Mouse (Mus musculus): ENCODE measurements at regions not wholly inside any gene's neighbourhood (a gene's known extent, or its start where the extent isn't known, plus 50 kb on each side); places are given as distances from the start of the nearest gene placed in this dataset.

DNA sequence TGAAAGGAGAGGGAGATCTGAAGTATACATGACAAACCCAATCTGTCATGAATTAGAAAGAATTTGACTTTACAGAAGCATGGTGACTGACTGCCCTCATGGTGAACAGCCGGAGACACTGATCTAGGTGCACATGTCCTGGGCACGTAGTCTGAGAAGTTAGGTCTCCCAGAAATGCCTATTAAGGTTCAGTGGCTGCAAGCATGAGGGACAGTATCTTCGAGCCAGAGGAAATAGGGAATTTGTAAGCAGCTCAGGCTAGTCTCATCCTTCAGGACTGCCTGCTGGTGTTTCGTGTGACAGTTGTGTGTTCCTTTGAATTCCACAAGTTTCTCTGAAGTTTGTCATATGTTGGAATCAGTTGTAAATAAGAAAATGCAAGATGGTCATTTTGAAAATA is 189.2 kb upstream of the Ttc29 start:
- H3K9ac ChIP-seq (replicated peaks), result no peak overlapping the region
- H3K27ac ChIP-seq (replicated peaks), result no peak overlapping the region
- no peak overlapping the region for H3K4me3 ChIP-seq
- no peak overlapping the region for H3K4me2 ChIP-seq (replicated peaks)
- ATAC-seq (replicated peaks), result no peak
- H3K36me3 ChIP-seq, result no peaks in the 10 kb centered on the region
- H3K27me3 ChIP-seq, result no peaks in the 10 kb centered on the region
- WGBS, result 85% methylated on average over 4 of the region's 4 CpGs
- H3K9me3 ChIP-seq, result no peaks in the 10 kb centered on the region
- H3K4me1 ChIP-seq, result 0 out of 2 replicates have a peak, but pooled peaks cover 7% of the 10 kb centered on the region

DNA sequence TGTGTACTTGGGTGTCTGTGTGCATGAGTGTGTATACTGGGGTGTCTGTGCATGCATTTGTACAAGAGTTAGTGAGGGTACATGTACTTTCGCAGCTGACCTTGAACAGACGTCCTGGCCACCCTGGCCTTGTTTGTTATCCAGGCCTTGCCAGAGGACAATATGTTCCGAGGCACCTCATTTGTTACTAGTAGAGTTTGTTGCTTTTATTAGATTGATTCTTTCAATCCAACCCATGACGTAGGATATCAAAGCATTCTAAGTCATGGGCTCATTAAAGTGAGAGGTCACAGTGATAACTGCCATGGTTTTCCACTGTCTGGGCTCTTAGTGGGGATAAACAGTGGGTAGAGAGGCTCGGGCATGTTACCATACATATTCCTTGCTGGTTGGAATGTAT is 188.1 kb upstream of the Ttc29 start:
- Histone ChIP-seq H3K4me3 (no peak overlapping the region), H3K27me3 (no peaks in the 10 kb centered on the region), H3K9me3 (no peaks in the 10 kb centered on the region), H3K9ac (replicated peaks) (no peak overlapping the region), H3K27ac (replicated peaks) (no peak overlapping the region), H3K4me1 (0 out of 2 replicates have a peak, but pooled peaks cover 7% of the 10 kb centered on the region), H3K4me2 (replicated peaks) (no peak overlapping the region), H3K36me3 (no peaks in the 10 kb centered on the region)
- ATAC-seq (replicated peaks), result no peak
- WGBS, result 86% methylated on average over 5 of the region's 5 CpGs

DNA sequence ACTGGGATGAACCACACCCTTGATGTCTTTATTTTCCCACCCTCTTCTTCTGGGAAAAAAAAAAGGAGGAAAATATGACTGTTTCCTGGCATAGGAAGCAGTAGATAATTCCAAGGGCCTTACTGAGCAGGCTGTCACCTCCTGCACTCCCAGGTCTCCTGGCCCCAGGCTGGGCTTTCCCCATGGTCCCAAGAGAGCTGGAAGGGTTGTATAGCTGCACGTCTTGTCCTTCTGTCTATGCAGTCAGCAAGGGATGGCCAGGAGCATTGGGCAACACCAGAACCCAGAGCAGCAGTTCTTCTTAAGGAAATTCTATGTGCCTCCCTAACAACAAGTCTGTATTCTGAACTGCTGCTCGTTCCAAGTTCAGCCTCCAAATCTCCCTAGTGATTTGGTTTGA is 185.7 kb upstream of the Ttc29 start:
- Histone ChIP-seq H3K4me3 (no peak overlapping the region), H3K27ac (replicated peaks) (no peak overlapping the region), H3K27me3 (no peaks in the 10 kb centered on the region), H3K9ac (replicated peaks) (no peak overlapping the region), H3K9me3 (no peaks in the 10 kb centered on the region), H3K36me3 (no peaks in the 10 kb centered on the region), H3K4me2 (replicated peaks) (no peak overlapping the region), H3K4me1 (peaks cover 14% of the 10 kb centered on the region)
- no peak for ATAC-seq (replicated peaks)
- WGBS, result 87% methylated on average over 2 of the region's 2 CpGs

DNA sequence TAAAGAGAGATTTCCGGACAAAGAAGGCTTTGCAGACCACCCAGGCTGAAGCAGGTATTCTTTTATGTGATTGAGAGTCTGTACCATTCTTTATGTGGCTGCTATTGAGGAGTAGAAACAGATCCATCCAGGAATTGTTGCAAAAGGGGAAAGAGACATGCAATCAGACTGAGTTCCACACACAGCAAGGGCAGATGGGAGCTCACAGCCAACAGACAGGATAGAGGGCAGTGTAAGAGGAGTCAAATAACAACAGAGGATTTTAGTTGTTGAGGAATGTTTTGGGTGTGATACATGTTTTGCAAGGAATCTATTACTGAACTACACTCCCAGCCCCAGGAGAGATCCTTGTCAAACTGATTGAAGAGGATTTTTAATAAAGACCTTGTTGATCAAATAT is 184.2 kb upstream of the Ttc29 start:
- Histone ChIP-seq H3K9me3 (no peaks in the 10 kb centered on the region), H3K4me2 (replicated peaks) (no peak overlapping the region), H3K27ac (replicated peaks) (no peak overlapping the region), H3K9ac (replicated peaks) (no peak overlapping the region), H3K4me3 (no peak overlapping the region), H3K36me3 (no peaks in the 10 kb centered on the region), H3K27me3 (no peaks in the 10 kb centered on the region), H3K4me1 (peaks cover 7% of the 10 kb centered on the region)
- 58% methylated on average over 1 of the region's 1 CpGs for WGBS
- ATAC-seq (replicated peaks), result no peak

DNA sequence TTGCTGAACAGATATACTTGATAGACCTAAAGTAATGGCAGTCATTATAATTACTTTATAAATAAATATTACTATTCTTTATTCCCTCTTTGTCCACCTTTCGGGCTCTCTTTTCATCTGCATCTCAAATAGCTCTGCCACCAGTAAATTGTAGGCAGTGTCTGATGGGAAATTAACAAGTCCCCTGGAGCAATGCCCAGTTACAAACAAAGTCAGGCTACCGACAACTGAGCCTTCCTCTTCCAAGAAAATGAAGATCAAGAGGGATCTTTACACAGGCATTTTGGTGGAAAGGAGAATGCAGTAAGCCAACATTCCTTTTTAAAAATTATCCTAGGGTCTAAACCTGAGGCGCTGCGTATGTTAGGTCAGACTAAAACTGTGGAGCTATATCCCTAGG is 181.3 kb upstream of the Ttc29 start:
- H3K4me3 ChIP-seq, result no peak overlapping the region
- H3K27me3 ChIP-seq, result no peaks in the 10 kb centered on the region
- no peak overlapping the region for H3K4me2 ChIP-seq (replicated peaks)
- WGBS, result 49% methylated on average over 4 of the region's 4 CpGs
- H3K27ac ChIP-seq (replicated peaks), result no peak overlapping the region
- H3K36me3 ChIP-seq, result no peaks in the 10 kb centered on the region
- no peak for ATAC-seq (replicated peaks)
- H3K4me1 ChIP-seq, result peaks cover 7% of the 10 kb centered on the region
- no peaks in the 10 kb centered on the region for H3K9me3 ChIP-seq
- no peak overlapping the region for H3K9ac ChIP-seq (replicated peaks)

DNA sequence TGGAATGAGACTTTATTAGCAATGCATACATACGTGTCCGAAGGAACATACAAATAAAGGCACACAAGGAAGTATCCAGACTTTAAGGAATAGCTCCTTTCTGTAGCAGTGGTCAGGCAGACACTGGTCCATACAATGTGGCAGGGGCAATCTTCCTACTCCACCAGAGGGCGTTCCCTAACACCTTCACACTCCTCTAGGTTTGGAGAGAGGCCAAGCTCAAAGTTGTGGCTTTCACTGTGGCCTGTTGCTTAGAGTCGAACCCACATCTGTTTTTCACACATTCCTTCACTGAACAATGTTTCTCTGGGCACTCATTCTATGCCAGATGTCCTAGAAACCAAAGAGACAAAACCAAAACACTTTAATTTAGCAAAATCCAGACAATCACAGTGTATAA is 178.4 kb upstream of the Ttc29 start:
- Histone ChIP-seq H3K27ac (replicated peaks) (no peak overlapping the region), H3K4me1 (peaks cover 7% of the 10 kb centered on the region), H3K36me3 (no peaks in the 10 kb centered on the region), H3K4me2 (replicated peaks) (no peak overlapping the region), H3K27me3 (no peaks in the 10 kb centered on the region), H3K9ac (replicated peaks) (no peak overlapping the region), H3K4me3 (no peak overlapping the region), H3K9me3 (no peaks in the 10 kb centered on the region)
- no peak for ATAC-seq (replicated peaks)
- WGBS, result 80% methylated on average over 4 of the region's 4 CpGs

DNA sequence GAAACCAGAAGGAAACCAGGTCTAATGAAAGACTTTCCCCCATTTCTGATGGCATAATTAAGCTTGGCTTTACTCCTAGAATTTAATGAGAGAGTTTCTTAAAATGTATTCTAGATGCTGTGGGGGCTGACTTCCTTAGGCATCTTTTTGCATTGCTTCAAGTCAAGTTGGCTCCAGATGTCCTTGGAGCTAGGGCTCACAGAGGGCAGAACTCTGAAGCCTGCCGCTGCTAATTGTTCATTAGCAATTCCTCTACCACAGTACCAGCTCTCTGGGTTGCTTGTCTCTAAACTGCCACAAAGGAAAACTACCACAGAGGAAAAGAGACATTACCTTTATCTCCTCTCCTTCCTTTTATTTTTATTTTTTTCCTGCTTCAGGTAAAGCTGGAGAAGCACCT is 175.9 kb upstream of the Ttc29 start:
- Histone ChIP-seq H3K27me3 (no peaks in the 10 kb centered on the region), H3K4me3 (no peak overlapping the region), H3K4me2 (replicated peaks) (no peak overlapping the region), H3K4me1 (no peaks in the 10 kb centered on the region), H3K36me3 (no peaks in the 10 kb centered on the region), H3K9me3 (no peaks in the 10 kb centered on the region), H3K9ac (replicated peaks) (no peak overlapping the region), H3K27ac (replicated peaks) (no peak overlapping the region)
- whole genome bisulfite sequencing, result 31% methylated on average over 1 of the region's 1 CpGs
- ATAC-seq (replicated peaks), result no peak

DNA sequence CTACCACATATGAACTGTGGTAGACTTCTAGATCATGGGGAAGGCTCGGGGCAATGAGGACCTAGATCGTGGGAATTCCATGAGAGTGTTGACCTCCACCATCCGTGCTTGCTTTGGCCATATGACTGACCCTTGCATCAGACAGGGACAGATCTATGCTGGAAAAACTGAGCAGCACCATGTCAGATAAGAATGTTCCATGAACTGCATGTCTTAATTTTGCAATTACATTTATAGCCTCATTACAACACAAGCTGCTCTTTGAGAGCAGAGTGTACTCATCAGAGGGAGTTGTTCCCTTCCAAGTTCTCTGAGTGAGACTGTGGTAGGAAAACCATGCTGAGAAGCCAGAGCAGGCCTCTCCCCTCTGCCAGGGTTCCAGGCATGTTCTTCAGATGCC is 166.4 kb upstream of the Ttc29 start:
- WGBS, result 93% methylated on average over 3 of the region's 3 CpGs
- H3K9me3 ChIP-seq, result no peaks in the 10 kb centered on the region

DNA sequence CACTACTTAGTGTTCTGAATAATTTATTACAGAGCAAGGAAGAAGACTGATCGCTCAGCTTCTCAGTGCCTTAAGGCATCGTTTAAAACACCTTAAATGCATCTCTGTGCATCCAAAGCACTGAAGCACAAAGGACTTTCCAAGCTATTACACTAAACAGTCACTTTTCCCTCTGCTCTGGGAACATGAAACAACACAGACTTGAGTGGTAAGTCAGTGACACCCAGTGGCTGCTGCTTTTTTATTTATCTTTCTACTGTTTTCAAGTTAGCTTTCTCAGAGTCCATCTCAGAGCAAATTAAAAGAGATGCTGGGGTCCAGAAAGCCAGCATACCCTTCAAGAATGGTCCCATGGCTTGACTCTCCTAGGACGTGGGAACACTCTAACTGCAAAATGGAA is 162.3 kb upstream of the Ttc29 start:
- H3K9ac ChIP-seq (replicated peaks), result no peak overlapping the region
- H3K36me3 ChIP-seq, result no peaks in the 10 kb centered on the region
- WGBS, result 86% methylated on average over 3 of the region's 3 CpGs
- H3K4me3 ChIP-seq, result no peak overlapping the region
- H3K4me1 ChIP-seq, result no peaks in the 10 kb centered on the region
- no peak overlapping the region for H3K27ac ChIP-seq (replicated peaks)
- no peak for ATAC-seq (replicated peaks)
- H3K9me3 ChIP-seq, result no peaks in the 10 kb centered on the region
- no peak overlapping the region for H3K4me2 ChIP-seq (replicated peaks)
- H3K27me3 ChIP-seq, result no peaks in the 10 kb centered on the region

More for the DNA sequence above, 166.4 kb upstream of the Ttc29 start:
- Histone ChIP-seq H3K9ac (replicated peaks) (no peak overlapping the region), H3K4me1 (no peaks in the 10 kb centered on the region), H3K27me3 (no peaks in the 10 kb centered on the region), H3K4me3 (no peak overlapping the region), H3K27ac (replicated peaks) (no peak overlapping the region), H3K36me3 (no peaks in the 10 kb centered on the region), H3K4me2 (replicated peaks) (no peak overlapping the region)
- ATAC-seq (replicated peaks), result no peak

DNA sequence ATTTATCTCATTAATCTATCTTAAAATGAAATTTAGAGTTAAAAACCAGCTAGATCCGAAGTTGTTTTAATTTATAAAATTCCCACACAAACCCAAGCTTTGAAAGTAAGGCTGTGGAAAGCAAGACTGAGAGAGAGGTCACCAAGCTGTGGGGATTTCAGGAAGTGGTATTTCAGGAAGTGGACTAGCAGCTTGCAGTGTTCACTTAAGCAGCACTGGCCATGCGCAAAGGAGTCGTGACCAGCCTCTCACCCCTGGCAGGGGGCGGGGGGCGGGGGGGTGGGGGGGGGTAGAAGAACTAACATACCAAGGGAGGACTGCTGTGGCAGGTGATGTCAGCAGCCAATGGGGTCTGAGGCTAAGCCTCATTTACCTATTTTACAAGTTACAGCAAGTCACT is 158.7 kb upstream of the Ttc29 start:
- WGBS, result 31% methylated on average over 3 of the region's 5 CpGs

DNA sequence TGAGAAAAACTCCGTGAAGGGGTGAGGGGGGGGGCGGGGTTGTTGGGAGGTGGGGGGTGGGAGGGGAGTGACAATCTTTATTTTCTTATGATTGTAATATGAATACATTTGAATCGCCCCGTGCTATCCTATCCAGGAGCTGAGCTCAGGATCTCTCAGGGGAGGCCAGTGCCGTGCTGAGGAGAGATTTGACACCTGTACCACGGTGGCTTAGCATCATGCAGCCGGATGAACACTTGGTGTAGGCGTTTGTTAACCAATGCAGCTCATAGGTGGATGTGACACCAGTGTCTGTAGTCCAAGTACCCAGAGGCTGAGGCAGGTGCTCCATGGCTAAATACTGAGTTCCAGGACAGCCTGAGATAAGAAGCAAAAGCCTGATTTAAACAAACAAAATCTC is 158.2 kb upstream of the Ttc29 start:
- H3K27me3 ChIP-seq, result no peaks in the 10 kb centered on the region
- H3K27ac ChIP-seq (replicated peaks), result no peak overlapping the region
- no peak for ATAC-seq (replicated peaks)
- H3K4me2 ChIP-seq (replicated peaks), result no peak overlapping the region
- 27% methylated on average over 8 of the region's 8 CpGs for WGBS
- no peak overlapping the region for H3K9ac ChIP-seq (replicated peaks)
- no peaks in the 10 kb centered on the region for H3K4me1 ChIP-seq
- no peak overlapping the region for H3K4me3 ChIP-seq
- H3K36me3 ChIP-seq, result no peaks in the 10 kb centered on the region
- H3K9me3 ChIP-seq, result no peaks in the 10 kb centered on the region

More for the DNA sequence above, 158.7 kb upstream of the Ttc29 start:
- ATAC-seq (replicated peaks), result no peak
- Histone ChIP-seq H3K4me1 (no peaks in the 10 kb centered on the region), H3K4me2 (replicated peaks) (no peak overlapping the region), H3K27me3 (no peaks in the 10 kb centered on the region), H3K36me3 (no peaks in the 10 kb centered on the region), H3K9ac (replicated peaks) (no peak overlapping the region), H3K4me3 (no peak overlapping the region), H3K9me3 (no peaks in the 10 kb centered on the region), H3K27ac (replicated peaks) (no peak overlapping the region)

DNA sequence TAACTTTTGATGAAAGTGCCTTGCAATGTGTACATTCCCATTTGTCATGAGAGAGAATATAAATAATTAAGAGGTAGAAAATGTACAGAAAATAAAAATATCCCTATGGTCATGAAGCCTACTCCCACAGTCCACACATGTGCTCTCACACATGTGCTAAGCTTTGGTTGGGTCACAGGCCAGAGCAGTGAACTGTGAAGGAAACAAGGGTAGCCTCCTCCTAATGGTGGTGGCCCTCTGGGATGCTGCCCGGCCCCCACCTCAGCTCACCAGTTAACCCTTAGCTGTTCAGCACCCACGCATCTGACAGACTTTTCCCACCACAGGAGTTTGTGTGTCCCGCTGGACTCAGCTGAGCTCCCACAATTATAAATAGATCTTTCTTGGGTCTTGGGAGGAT is 157.6 kb upstream of the Ttc29 start:
- H3K9ac ChIP-seq (replicated peaks), result no peak overlapping the region
- no peaks in the 10 kb centered on the region for H3K9me3 ChIP-seq
- no peaks in the 10 kb centered on the region for H3K27me3 ChIP-seq
- ATAC-seq (replicated peaks), result no peak
- WGBS, result 57% methylated on average over 3 of the region's 3 CpGs
- no peaks in the 10 kb centered on the region for H3K4me1 ChIP-seq
- no peak overlapping the region for H3K4me2 ChIP-seq (replicated peaks)
- H3K36me3 ChIP-seq, result no peaks in the 10 kb centered on the region
- H3K27ac ChIP-seq (replicated peaks), result no peak overlapping the region
- no peak overlapping the region for H3K4me3 ChIP-seq

DNA sequence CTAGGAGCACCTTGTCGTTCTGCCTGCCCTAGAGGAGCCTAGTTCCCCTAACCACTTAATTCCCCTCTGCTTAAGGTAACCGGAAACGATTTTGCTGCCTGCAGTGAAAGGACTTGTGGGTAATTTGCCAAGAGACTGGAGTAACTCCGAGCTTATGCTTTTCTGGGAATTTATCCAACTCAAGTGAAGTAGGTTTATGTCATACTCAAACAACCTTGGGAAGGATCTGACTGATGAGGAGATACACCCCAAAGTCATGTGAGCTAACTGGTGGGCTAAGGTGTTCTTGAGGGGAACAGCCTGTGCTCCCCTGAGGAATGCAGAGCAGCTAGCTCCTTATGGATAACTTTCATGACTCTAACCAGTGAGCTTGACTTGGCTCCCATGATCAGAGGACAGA is 155.7 kb upstream of the Ttc29 start:
- H3K4me2 ChIP-seq (replicated peaks), result no peak overlapping the region
- no peak overlapping the region for H3K9ac ChIP-seq (replicated peaks)
- no peaks in the 10 kb centered on the region for H3K4me1 ChIP-seq
- ATAC-seq (replicated peaks), result no peak
- no peak overlapping the region for H3K4me3 ChIP-seq
- no peaks in the 10 kb centered on the region for H3K9me3 ChIP-seq
- no peaks in the 10 kb centered on the region for H3K27me3 ChIP-seq
- H3K36me3 ChIP-seq, result no peaks in the 10 kb centered on the region
- WGBS, result 66% methylated on average over 4 of the region's 4 CpGs
- H3K27ac ChIP-seq (replicated peaks), result no peak overlapping the region

Measured in forebrain, embryonic 15.5 days (tissue).